8 mouse cellular contexts compared by ENCODE assay signal in genomic region chr11:59135904-59136452, GRCm38 (mm10). TPM values are rescaled to one million over a fixed set of nuclear protein-coding genes. Genes with fewer than 3 reads are reported as not detected.
DNase-seq lines count a peak whose midpoint lies in the region; ATAC-seq and TF ChIP-seq lines count a peak whose summit lies in the region.

TSS of gene Obscn (minus strand) at chr11:59136402.

- DNase-seq in cerebellum, postnatal 10 days, result peak; percentile 25 to 32
- no peak for DNase-seq in cerebellum, postnatal 36 days
- DNase-seq in ES-E14 (ENCODE audit: low read depth, low spot score), result no peak
- peak in 1 of 2 experiments; percentile 45 for DNase-seq in heart, adult 2 months
- peak; percentile 39 for DNase-seq in limb, embryonic 10.5 days (ENCODE audit: low spot score)
- no peak for DNase-seq in urinary bladder, postnatal 4 days (ENCODE audit: low spot score in 2 of 2)
- DNase-seq in spleen, adult 12 weeks (ENCODE audit: low spot score), result no peak

- ATAC-seq in megakaryocyte progenitor cell, adult 5-6 weeks (replicated peaks; ENCODE audit: poor library complexity), result no peak

- peaks cover 0 to 6% of the 10 kb centered on the region in 2 experiments; a peak in 1 of 4 replicates for H3K4me1 ChIP-seq in ES-E14 (ENCODE audit: control insufficient read depth in 2 of 2, insufficient read depth in 2 of 2, low read length in 2 of 2, poor library complexity in 1 of 2)
- no peaks in the 10 kb centered on the region; the same call in 1 of the 2 replicates for H3K4me1 ChIP-seq in heart, adult 2 months (ENCODE audit: control insufficient read depth, insufficient read depth, low read length)
- H3K4me1 ChIP-seq in limb, embryonic 10.5 days, result peaks cover 19% of the 10 kb centered on the region

- peaks cover 9% of the 10 kb centered on the region; the same call in 1 of the 2 replicates for H3K27me3 ChIP-seq in heart, adult 2 months (ENCODE audit: control insufficient read depth, insufficient read depth, low read length)
- H3K27me3 ChIP-seq in limb, embryonic 10.5 days (ENCODE audit: low read depth, poor library complexity, severe bottlenecking), result peaks cover 98% of the 10 kb centered on the region

- peak within 1 kb of the TSS; percentile 45; the same call in 1 of the 2 replicates for H3K9ac ChIP-seq in ES-E14 (ENCODE audit: insufficient read depth, low read depth, low read length, poor library complexity, severe bottlenecking)
- peak within 1 kb of the TSS; percentile 27 for H3K9ac ChIP-seq in heart, adult 2 months (ENCODE audit: low read depth, low read length)

- TF ChIP-seq EP300 in heart, adult 2 months (IDR thresholded peaks at IDR 0.05; ENCODE audit: insufficient read depth, low read depth, low read length), result no peak

- no peaks in the 10 kb centered on the region; the same call in none of the 2 replicates for H3K79me2 ChIP-seq in heart, adult 2 months (replicated peaks; ENCODE audit: control insufficient read depth, insufficient read depth, low read length)

- H3K9me3 ChIP-seq in ES-E14 (ENCODE audit: control insufficient read depth, insufficient read depth, low read depth, low read length), result no peaks in the 10 kb centered on the region
- no peaks in the 10 kb centered on the region for H3K9me3 ChIP-seq in limb, embryonic 10.5 days (replicated peaks)

- in situ Hi-C loops in ES-E14 (cut with MboI; ENCODE audit: low sequenced_read_pairs in 2 of 2, unreplicated experiment in 2 of 2), result no loop called here

- intact Hi-C loops in heart, adult 2 months (cut with DNase I), result no loop called here

- H3K4me3 ChIP-seq in ES-E14 (ENCODE audit: insufficient read depth in 1 of 2, low read depth in 1 of 2, low read length in 2 of 2, poor library complexity in 1 of 2, severe bottlenecking in 1 of 2), result peak within 1 kb of the TSS; percentile 46 to 59; a peak in 3 of 4 replicates
- H3K4me3 ChIP-seq in heart, adult 2 months, result peak within 1 kb of the TSS; percentile 58
- peak within 1 kb of the TSS; percentile 31 for H3K4me3 ChIP-seq in limb, embryonic 10.5 days

- H3K36me3 ChIP-seq in ES-E14 (ENCODE audit: control insufficient read depth, insufficient read depth, low read length, poor library complexity, severe bottlenecking), result no peaks in the 10 kb centered on the region
- 0 out of 2 replicates have a peak, but pooled peaks cover 3% of the 10 kb centered on the region for H3K36me3 ChIP-seq in heart, adult 2 months (ENCODE audit: control insufficient read depth, insufficient read depth, low read length)
- no peaks in the 10 kb centered on the region for H3K36me3 ChIP-seq in limb, embryonic 10.5 days

- WGBS in heart, adult 2 months, result 18% methylated on average over 44 of the region's 44 CpGs
- 17% methylated on average over 44 of the region's 44 CpGs for WGBS in limb, embryonic 10.5 days

- TF ChIP-seq CTCF in heart, adult 2 months (IDR thresholded peaks at IDR 0.05), result no peak

- TF ChIP-seq POLR2A in heart, adult 2 months (IDR thresholded peaks at IDR 0.05; ENCODE audit: insufficient read depth, low read depth, low read length), result no peak; the same call in 1 of the 2 replicates

- no peak within 1 kb of the TSS for H3K27ac ChIP-seq in ES-E14 (ENCODE audit: insufficient read depth, low read depth, low read length, poor library complexity, severe bottlenecking)
- H3K27ac ChIP-seq in heart, adult 2 months, result peak within 1 kb of the TSS; percentile 97
- H3K27ac ChIP-seq in limb, embryonic 10.5 days, result no peak within 1 kb of the TSS

TF ChIP-seq in ES-E14, 5 proteins besides CTCF, POLR2A, EP300 and RAD21:
- TF ChIP-seq ZC3H11A (IDR thresholded peaks at IDR 0.05; ENCODE audit: borderline replicate concordance, low read depth, low read length) (no peak), ZNF384 (IDR thresholded peaks at IDR 0.05; ENCODE audit: low read depth, low read length) (no peak), MAFK (IDR thresholded peaks at IDR 0.05; ENCODE audit: insufficient read depth, low read depth, low read length) (no peak), HCFC1 (IDR thresholded peaks at IDR 0.05; ENCODE audit: borderline replicate concordance, insufficient read depth, low read length) (no peak), CHD2 (IDR thresholded peaks at IDR 0.05; ENCODE audit: low read depth, low read length) (no peak)

RNA-seq across cellular contexts. Expression of gene Obscn, which starts in this region (rescaled TPM):
- total RNA-seq in ES-E14 (2012; rRNA removed), result 0.36 and 0.58 TPM in 2 replicates
- total RNA-seq in heart, adult 2 months (2021), result 100 to 1,000 TPM; 667 to 894 TPM
- polyA plus RNA-seq in heart, adult 2 months (2012; rRNA removed), result 315 and 368 TPM in 2 replicates
- polyA plus RNA-seq in limb, embryonic 10.5 days (2016; fragmentation: Nextera tagmentation; extraction: Ambion mirVana), result 0.11 and 0.13 TPM in 2 replicates
- 0.07 TPM in 1 of 2 replicates, not detected in the other for total RNA-seq in megakaryocyte progenitor cell, adult 5-6 weeks (2015)
- under 0.01 TPM in 1 of 2 replicates, not detected in the other for total RNA-seq in megakaryocyte progenitor cell, adult 5-6 weeks (2017)

Comparison
In these comparisons a context has a peak if more than half of its experiments do, and no peak if none do; other contexts are left out.
1. RNA of gene Obscn (total RNA-seq): 667 to 894 TPM in heart, adult 2 months; 0.36 to 0.58 TPM in ES-E14 and under 0.01 to 0.07 TPM in megakaryocyte progenitor cell, adult 5-6 weeks; every median in the first group is over 100 times any median in the second.
2. RNA of gene Obscn (polyA plus RNA-seq): 315 to 368 TPM in heart, adult 2 months; 0.11 to 0.13 TPM in limb, embryonic 10.5 days; every median in the first group is over 100 times any median in the second.
3. DNase-seq: peak in cerebellum, postnatal 10 days (2 of 2); none in cerebellum, postnatal 36 days (0 of 2), ES-E14 (single experiment), urinary bladder, postnatal 4 days (0 of 2) and spleen, adult 12 weeks (single experiment).
4. Peak in DNase-seq and H3K4me3 ChIP-seq in limb, embryonic 10.5 days; RNA of the gene not detected or under 1 TPM.
5. Peak in every context shown above with its lines, with median percentiles within 50 percentile points of each other: H3K4me3 ChIP-seq.